29 mouse cellular contexts compared by ENCODE assay signal in genomic region chr3:84775577-84775976, GRCm38 (mm10). TPM values are rescaled to one million over a fixed set of nuclear protein-coding genes. Genes with fewer than 3 reads are reported as not detected.
A peak's percentile ranks its signal among the peaks of the same experiment; 100 is the strongest.
DNase-seq lines count a peak whose midpoint lies in the region; ATAC-seq lines count a peak whose summit lies in the region.
"Had no signal": no experiment of that assay in that cellular context is flagged by ENCODE, and none has a peak within 500 bp of the region (broad histone marks: within the 10 kb centered on the region; RNA-seq: fewer than 3 reads in every experiment).

No protein-coding gene starts in this region.

- H3K4me1 ChIP-seq in embryonic facial prominence, embryonic 12.5 days, result peaks cover 13% of the 10 kb centered on the region; the same call in 1 of the 2 replicates
- peaks cover 22% of the 10 kb centered on the region for H3K4me1 ChIP-seq in embryonic facial prominence, embryonic 14.5 days (ENCODE audit: control insufficient read depth, insufficient read depth, low read length)
- H3K4me1 ChIP-seq in limb, embryonic 11.5 days (ENCODE audit: control insufficient read depth, insufficient read depth, low read length), result peaks cover 5% of the 10 kb centered on the region
- no peaks in the 10 kb centered on the region; the same call in 1 of the 2 replicates for H3K4me1 ChIP-seq in stomach, embryonic 14.5 days (ENCODE audit: control insufficient read depth, insufficient read depth, low read length)
- H3K4me1 ChIP-seq: forebrain, embryonic 13.5 days; heart, embryonic 12.5 days; hindbrain, embryonic 13.5 days; neural tube, embryonic 12.5 days had no signal

- DNase-seq in embryonic facial prominence, embryonic 14.5 days (ENCODE audit: low spot score), result peak; percentile 44
- DNase-seq in limb, embryonic 11.5 days (ENCODE audit: low spot score), result no peak
- no peak for DNase-seq in layer of hippocampus, adult 9-11 months
- no peak for DNase-seq in embryo, embryonic 10.5 days (ENCODE audit: low spot score)
- DNase-seq in thymus, postnatal 25 days, result no peak
- DNase-seq: adrenal gland, postnatal 14 days; cerebellum, adult 11 months; cerebellum, adult 9-11 months; gastrocnemius, postnatal 14 days; heart, adult 18-20 months; heart, postnatal 4 days; kidney, postnatal 4 days; layer of hippocampus, postnatal 36 days; liver; lung, embryonic 14.5 days; lung, postnatal 36 days; right cerebral cortex, postnatal 4 days; thymus, postnatal 14 days had no signal

- H3K27ac ChIP-seq in embryonic facial prominence, embryonic 12.5 days, result peak overlapping the region; percentile 42; the same call in 1 of the 2 replicates
- peak overlapping the region; percentile 86 for H3K27ac ChIP-seq in embryonic facial prominence, embryonic 14.5 days (replicated peaks; ENCODE audit: low read depth, low read length)
- peak overlapping the region; percentile 47 for H3K27ac ChIP-seq in limb, embryonic 11.5 days (replicated peaks; ENCODE audit: low read depth, low read length)
- peak overlapping the region; percentile 44; the same call in 1 of the 2 replicates for H3K27ac ChIP-seq in stomach, embryonic 14.5 days (ENCODE audit: low read length)
- H3K27ac ChIP-seq: forebrain, embryonic 13.5 days; hindbrain, embryonic 13.5 days; kidney, postnatal 0 days; liver, embryonic 15.5 days; neural tube, embryonic 12.5 days had no signal

- H3K27me3 ChIP-seq in embryonic facial prominence, embryonic 12.5 days, result no peaks in the 10 kb centered on the region
- no peaks in the 10 kb centered on the region for H3K27me3 ChIP-seq in embryonic facial prominence, embryonic 14.5 days (replicated peaks; ENCODE audit: control insufficient read depth, insufficient read depth, low read length)
- no peaks in the 10 kb centered on the region for H3K27me3 ChIP-seq in limb, embryonic 11.5 days (ENCODE audit: control insufficient read depth, insufficient read depth, low read length)
- no peaks in the 10 kb centered on the region for H3K27me3 ChIP-seq in stomach, embryonic 14.5 days (ENCODE audit: control insufficient read depth, insufficient read depth, low read length)
- H3K27me3 ChIP-seq: forebrain, embryonic 13.5 days; heart, embryonic 12.5 days; hindbrain, embryonic 13.5 days; liver, embryonic 15.5 days; neural tube, embryonic 12.5 days had no signal

- H3K9me3 ChIP-seq in embryonic facial prominence, embryonic 12.5 days, result no peaks in the 10 kb centered on the region
- no peaks in the 10 kb centered on the region for H3K9me3 ChIP-seq in embryonic facial prominence, embryonic 14.5 days (ENCODE audit: control insufficient read depth, low read length)
- no peaks in the 10 kb centered on the region for H3K9me3 ChIP-seq in limb, embryonic 11.5 days (ENCODE audit: control insufficient read depth, low read length)
- no peaks in the 10 kb centered on the region for H3K9me3 ChIP-seq in stomach, embryonic 14.5 days (ENCODE audit: control insufficient read depth, low read depth, low read length)
- H3K9me3 ChIP-seq: forebrain, embryonic 13.5 days; heart, embryonic 12.5 days; hindbrain, embryonic 13.5 days; liver, embryonic 15.5 days; neural tube, embryonic 12.5 days had no signal

- no peak for ATAC-seq in embryonic facial prominence, embryonic 12.5 days (ENCODE audit: insufficient number of reproducible peaks, insufficient read depth, low FRiP score, low TSS enrichment)
- ATAC-seq in embryonic facial prominence, embryonic 14.5 days (ENCODE audit: low read depth), result 0 out of 2 replicates have a peak, but pooled peaks have one; percentile 53
- no peak for ATAC-seq in limb, embryonic 11.5 days (ENCODE audit: insufficient number of reproducible peaks, low FRiP score, low TSS enrichment, low read depth)
- ATAC-seq in stomach, embryonic 14.5 days (ENCODE audit: insufficient number of reproducible peaks, insufficient read depth, low FRiP score, low read depth), result no peak
- ATAC-seq: CD4-positive, CD25-positive, alpha-beta regulatory T cell, adult 4 months; forebrain, embryonic 13.5 days had no signal

- H3K4me3 ChIP-seq in embryonic facial prominence, embryonic 12.5 days, result no peak overlapping the region
- H3K4me3 ChIP-seq in embryonic facial prominence, embryonic 14.5 days (ENCODE audit: low read depth, low read length), result no peak overlapping the region
- no peak overlapping the region for H3K4me3 ChIP-seq in limb, embryonic 11.5 days (ENCODE audit: low read depth, low read length)
- no peak overlapping the region for H3K4me3 ChIP-seq in stomach, embryonic 14.5 days (ENCODE audit: low read depth, low read length)
- H3K4me3 ChIP-seq: forebrain, embryonic 13.5 days; heart, embryonic 12.5 days; hindbrain, embryonic 13.5 days; liver, embryonic 15.5 days; myocyte; neural tube, embryonic 12.5 days had no signal

- WGBS in embryonic facial prominence, embryonic 12.5 days, result 47% methylated on average over 4 of the region's 4 CpGs
- 27% methylated on average over 4 of the region's 4 CpGs for WGBS in embryonic facial prominence, embryonic 14.5 days
- 73% methylated on average over 4 of the region's 4 CpGs for WGBS in limb, embryonic 11.5 days
- 60% methylated on average over 4 of the region's 4 CpGs for WGBS in stomach, embryonic 14.5 days

- no peak overlapping the region for H3K4me2 ChIP-seq in embryonic facial prominence, embryonic 12.5 days (replicated peaks)
- no peak overlapping the region for H3K4me2 ChIP-seq in embryonic facial prominence, embryonic 14.5 days (ENCODE audit: low read depth, low read length)
- H3K4me2 ChIP-seq in limb, embryonic 11.5 days (ENCODE audit: low read depth, severe bottlenecking), result no peak overlapping the region
- H3K4me2 ChIP-seq in stomach, embryonic 14.5 days (replicated peaks; ENCODE audit: low read depth, low read length), result no peak overlapping the region
- H3K4me2 ChIP-seq: forebrain, embryonic 13.5 days; heart, embryonic 12.5 days; hindbrain, embryonic 13.5 days; liver, embryonic 15.5 days; lung, embryonic 14.5 days; midbrain, embryonic 11.5 days; neural tube, embryonic 12.5 days had no signal

- no peak overlapping the region for H3K9ac ChIP-seq in embryonic facial prominence, embryonic 12.5 days
- no peak overlapping the region for H3K9ac ChIP-seq in embryonic facial prominence, embryonic 14.5 days (ENCODE audit: low read depth, low read length)
- H3K9ac ChIP-seq in limb, embryonic 11.5 days (ENCODE audit: low read length), result no peak overlapping the region
- H3K9ac ChIP-seq in stomach, embryonic 14.5 days (replicated peaks; ENCODE audit: low read depth, low read length), result no peak overlapping the region
- H3K9ac ChIP-seq: forebrain, embryonic 13.5 days; heart, embryonic 12.5 days; hindbrain, embryonic 13.5 days; liver, embryonic 15.5 days; lung, embryonic 14.5 days; neural tube, embryonic 12.5 days had no signal

- H3K36me3 ChIP-seq in embryonic facial prominence, embryonic 12.5 days, result no peaks in the 10 kb centered on the region
- no peaks in the 10 kb centered on the region for H3K36me3 ChIP-seq in embryonic facial prominence, embryonic 14.5 days (ENCODE audit: control insufficient read depth, insufficient read depth, low read length)
- no peaks in the 10 kb centered on the region for H3K36me3 ChIP-seq in limb, embryonic 11.5 days (ENCODE audit: control insufficient read depth, insufficient read depth, low read length)
- H3K36me3 ChIP-seq in stomach, embryonic 14.5 days (ENCODE audit: control insufficient read depth, insufficient read depth, low read length), result no peaks in the 10 kb centered on the region
- H3K36me3 ChIP-seq: heart, embryonic 12.5 days; hindbrain, embryonic 13.5 days; liver, embryonic 15.5 days; neural tube, embryonic 12.5 days had no signal

RNA-seq across cellular contexts. Expression of gene Fbxw7, which starts 39.5 kb away (rescaled TPM):
- polyA plus RNA-seq in embryonic facial prominence, embryonic 12.5 days (2016; fragmentation: Nextera tagmentation; extraction: Ambion mirVana), result 13.8 and 14.1 TPM in 2 replicates
- polyA plus RNA-seq in embryonic facial prominence, embryonic 14.5 days (2014; fragmentation: Nextera tagmentation; extraction: Ambion mirVana), result 13.7 and 14.2 TPM in 2 replicates
- polyA plus RNA-seq in limb, embryonic 11.5 days (2014; fragmentation: Nextera tagmentation; extraction: Ambion mirVana), result 8.5 and 9.5 TPM in 2 replicates
- 16.8 and 17.8 TPM in 2 replicates for polyA plus RNA-seq in stomach, embryonic 14.5 days (2014; fragmentation: Nextera tagmentation; extraction: Ambion mirVana)
